Mouse (Mus musculus): ENCODE measurements around the gene Rac2.

DNA sequence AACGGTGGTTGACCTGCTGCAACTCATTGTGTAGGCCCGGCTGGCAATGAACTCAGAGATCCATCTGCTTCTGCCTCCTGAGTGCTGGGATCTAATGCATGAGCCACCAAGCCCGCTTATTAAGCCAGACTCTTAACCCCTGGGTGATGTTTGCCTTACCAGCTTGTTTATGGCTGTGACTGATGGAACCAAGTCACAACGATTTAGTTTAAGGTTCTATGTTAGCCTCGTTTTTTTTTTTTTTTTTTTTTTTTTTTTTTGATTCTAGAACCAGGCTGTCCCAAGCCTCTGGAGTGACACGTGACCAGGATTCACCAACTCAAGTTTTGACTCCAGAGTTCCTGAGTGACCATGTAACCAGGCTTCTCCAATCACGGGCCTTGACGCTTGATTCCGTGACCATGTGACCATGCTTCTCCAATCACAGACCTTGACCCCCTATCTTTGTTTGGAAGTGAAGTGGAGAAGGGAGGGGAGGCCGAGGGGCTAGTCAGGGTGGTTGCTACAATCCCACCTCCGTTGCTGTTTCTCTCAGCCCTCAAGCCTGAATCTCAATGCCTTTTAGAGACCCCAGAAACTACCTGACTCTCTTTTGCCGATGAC is 63.2 kb downstream of the Rac2 start:
- TF ChIP-seq USF1 (IDR thresholded peaks at IDR 0.05; ENCODE audit: low read depth, low read length) (peak; percentile 90), JUN (IDR thresholded peaks at IDR 0.05; ENCODE audit: insufficient read depth, low read depth, low read length) (no peak), EP300 (IDR thresholded peaks at IDR 0.05; ENCODE audit: low read length) (no peak), POLR2A (IDR thresholded peaks at IDR 0.05; ENCODE audit: low read depth, low read length) (no peak), CHD2 (IDR thresholded peaks at IDR 0.05; ENCODE audit: low read length) (no peak), HCFC1 (IDR thresholded peaks at IDR 0.05; ENCODE audit: low read depth, low read length) (no peak), CTCF (conservative IDR thresholded peaks at IDR 0.05 in 1 of 2, IDR thresholded peaks at IDR 0.05 in 1 of 2; ENCODE audit: low read depth in 2 of 2, low read length in 2 of 2) (no peak)

All from CH12.LX (cell line).